Mouse (Mus musculus): ENCODE results near the gene Arpc1b. TPM values are rescaled to one million over a fixed set of nuclear protein-coding genes. Genes with fewer than 3 reads are reported as not detected.

The Arpc1b gene
- total RNA-seq, 2 experiments from 2014 or later = 33.6 to 34.2 TPM

- no peak for DNase-seq (ENCODE audit: extremely low spot score in 1 of 2, low spot score in 1 of 2)
These were observed 35.3 kb downstream of the Arpc1b start for GRCm38 (mm10) chr5:145149294-145149693.

- DNase-seq (ENCODE audit: extremely low spot score in 1 of 2, low spot score in 1 of 2) = no peak
These were observed 38.7 kb downstream of the Arpc1b start for GRCm38 (mm10) chr5:145152690-145153089.

DNA sequence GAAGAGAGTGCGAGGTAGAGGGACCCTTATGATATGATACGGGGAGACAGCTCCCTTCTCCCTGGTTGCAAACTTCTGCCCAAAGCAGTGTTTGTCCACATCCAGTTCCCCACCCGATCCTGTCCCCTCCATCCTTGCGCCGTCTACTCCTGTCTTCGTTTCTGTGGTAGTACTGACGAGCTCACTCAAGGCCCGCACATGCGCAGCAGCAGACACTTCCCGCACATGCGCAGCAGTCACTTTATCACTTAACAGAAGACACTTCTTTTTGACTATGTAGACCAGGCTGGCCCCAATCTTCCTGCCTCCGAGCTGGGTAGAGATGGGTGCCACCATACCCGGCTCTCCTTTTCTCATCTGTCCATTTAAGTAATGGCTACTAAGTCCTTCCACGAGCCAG, 47.3 kb downstream of the Arpc1b start:
- no peak for DNase-seq (ENCODE audit: extremely low spot score in 1 of 2, low spot score in 1 of 2)

- no peak for DNase-seq (ENCODE audit: extremely low spot score in 1 of 2, low spot score in 1 of 2)
These were observed 50.7 kb downstream of the Arpc1b start for GRCm38 (mm10) chr5:145164710-145165109.

DNA sequence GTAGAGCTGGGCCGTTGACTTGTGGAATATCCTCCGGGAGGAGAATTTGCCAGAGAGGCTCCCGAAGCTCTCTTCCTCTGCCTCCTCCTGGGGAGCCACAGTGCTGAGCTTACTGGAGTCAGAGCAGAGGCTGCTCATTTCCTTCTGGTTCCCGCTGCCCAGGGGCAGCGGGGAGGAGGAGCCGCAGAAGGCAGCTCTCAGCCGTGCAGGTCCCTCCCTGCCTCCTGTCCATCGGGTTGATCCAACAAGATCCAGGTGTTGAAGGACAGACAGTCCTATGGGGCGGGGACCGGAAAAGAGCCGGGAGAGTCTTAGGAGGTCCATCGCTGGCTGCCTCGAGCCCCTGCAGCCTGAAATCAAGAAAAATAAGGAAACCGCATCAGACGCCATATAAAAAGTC, 51.2 kb downstream of the Arpc1b start:
- DNase-seq (ENCODE audit: extremely low spot score in 1 of 2, low spot score in 1 of 2) = no peak

DNA sequence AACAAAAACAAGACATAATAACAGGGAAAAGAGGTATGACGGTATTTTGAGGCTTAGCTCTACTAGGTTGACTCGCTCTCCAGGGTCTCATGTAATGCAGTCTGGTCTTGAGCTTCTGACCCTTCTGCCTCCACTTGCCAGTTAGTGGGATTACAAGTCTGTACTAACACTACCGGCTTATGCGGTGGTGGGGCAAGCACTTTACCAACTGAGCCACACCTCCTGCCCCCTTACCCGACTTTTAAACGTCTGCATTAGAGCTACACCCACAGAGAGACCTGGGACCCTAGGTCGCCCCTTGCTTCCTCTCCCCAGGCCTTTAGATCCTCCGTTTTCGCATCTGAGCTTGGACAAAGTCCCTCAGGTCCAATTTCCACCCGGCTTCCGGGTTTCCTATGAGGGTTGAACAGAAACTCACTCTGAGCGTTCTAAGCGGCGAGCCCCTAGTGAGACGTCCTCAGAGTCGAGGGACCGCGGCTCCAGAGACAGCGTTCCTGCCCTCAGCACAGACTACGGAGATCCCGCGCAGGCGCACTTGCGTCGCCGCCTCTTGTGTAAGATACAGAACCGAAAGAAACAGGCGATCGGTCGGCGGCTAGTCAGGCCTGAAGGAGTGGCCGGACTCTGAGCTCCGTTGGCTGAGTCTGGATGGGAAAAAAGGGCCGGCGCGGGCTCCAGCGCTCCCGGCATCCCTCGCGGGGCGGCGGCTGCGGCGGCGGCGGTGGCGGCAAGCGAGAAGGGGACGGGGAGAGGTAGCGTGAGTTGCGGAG, 52.7 kb downstream of the Arpc1b start, which contains the start of the genes Ptcd1 and Cpsf4:
Ptcd1 (minus strand) TSS at position 573 of the 770 bp plus-strand sequence.
Cpsf4 (plus strand) TSS at position 678 of the 770 bp plus-strand sequence.
- DNase-seq (ENCODE audit: extremely low spot score in 1 of 2, low spot score in 1 of 2) = peak; percentile 94 to 99

- no peak for DNase-seq (ENCODE audit: extremely low spot score in 1 of 2, low spot score in 1 of 2)
These were observed 53.3 kb downstream of the Arpc1b start for GRCm38 (mm10) chr5:145167306-145167661.

- no peak for DNase-seq (ENCODE audit: extremely low spot score in 1 of 2, low spot score in 1 of 2)
These were observed 64.5 kb downstream of the Arpc1b start for GRCm38 (mm10) chr5:145178461-145178980.

Other genes starting within 250 kb of the Arpc1b start
- gene Smurf1, start 148.4 kb upstream of the Arpc1b start, total RNA-seq (2021) = 10 to 100 TPM; 30.1 to 34.3 TPM
- not detected for gene Gm4871, start 81.5 kb upstream of the Arpc1b start, total RNA-seq (2021)
- not detected for gene 1700018F24Rik, start 71.2 kb upstream of the Arpc1b start, total RNA-seq (2021)
- 100 to 1,000 TPM; 257 to 274 TPM for gene Arpc1a, start 30.4 kb upstream of the Arpc1b start, total RNA-seq (2021)
- not detected for gene Kpna7, start 30.2 kb upstream of the Arpc1b start, total RNA-seq (2021)
- 100 to 1,000 TPM in 1 of 2 experiments, 10 to 100 TPM in 1; 90.1 to 102 TPM for gene Pdap1, start 26.0 kb downstream of the Arpc1b start, total RNA-seq (2021)
- gene Bud31, start 26.1 kb downstream of the Arpc1b start, total RNA-seq (2021) = 10 to 100 TPM; 69.5 to 81.9 TPM
- 10 to 100 TPM; 20.0 to 21.9 TPM for gene Ptcd1, start 52.9 kb downstream of the Arpc1b start, total RNA-seq (2021)
- gene Cpsf4, start 53.0 kb downstream of the Arpc1b start, total RNA-seq (2021) = 10 to 100 TPM; 22.1 to 25.3 TPM
- gene Atp5j2, start 77.8 kb downstream of the Arpc1b start, total RNA-seq (2021) = 100 to 1,000 TPM; 264 to 268 TPM
- 10 to 100 TPM; 11.1 to 13.8 TPM for gene Zkscan14, start 87.7 kb downstream of the Arpc1b start, total RNA-seq (2021)
- 10 to 100 TPM; 11.8 to 12.5 TPM for gene Zkscan5, start 90.3 kb downstream of the Arpc1b start, total RNA-seq (2021)
- 10 to 100 TPM; 25.7 to 26.7 TPM for gene Zfp655, start 117.5 kb downstream of the Arpc1b start, total RNA-seq (2021)
- 10 to 100 TPM; 18.9 to 19.7 TPM for gene Zscan25, start 166.3 kb downstream of the Arpc1b start, total RNA-seq (2021)
- not detected for gene Cyp3a57, start 231.1 kb downstream of the Arpc1b start, total RNA-seq (2021)